10 mouse cellular contexts compared by ENCODE assay signal in genomic region chr16:72699238-72700006, GRCm38 (mm10).
DNase-seq lines count a peak whose midpoint lies in the region.
"Had no signal": no experiment of that assay in that cellular context is flagged by ENCODE, and none has a peak within 500 bp of the region (broad histone marks: within the 10 kb centered on the region; RNA-seq: fewer than 3 reads in every experiment).

No protein-coding gene starts in this region.

- peak; percentile 20 for DNase-seq in cerebellum, postnatal 10 days
- no peak for DNase-seq in cerebellum, adult 9-11 months
- DNase-seq in right cerebral cortex, postnatal 10 days (ENCODE audit: low spot score in 2 of 2), result peak; percentile 46 to 56
- no peak for DNase-seq in right cerebral cortex, adult 2 months (ENCODE audit: low spot score in 2 of 2)
- peak; percentile 40 to 78 for DNase-seq in layer of hippocampus, postnatal 14 days (ENCODE audit: low spot score in 2 of 2)
- peak; percentile 17 for DNase-seq in retina, postnatal 7 days (ENCODE audit: low read depth, low spot score)
- DNase-seq in kidney, postnatal 4 days, result no peak
- no peak for DNase-seq in adipocyte (ENCODE audit: low spot score)
- DNase-seq: cerebellum, postnatal 25 days; lung, postnatal 10 days had no signal

Comparison
In these comparisons a context has a peak if more than half of its experiments do, and no peak if none do; other contexts are left out.
1. DNase-seq: peak in cerebellum, postnatal 10 days (2 of 2), right cerebral cortex, postnatal 10 days (2 of 2), layer of hippocampus, postnatal 14 days (2 of 2) and retina, postnatal 7 days (single experiment); none in cerebellum, adult 9-11 months (single experiment), right cerebral cortex, adult 2 months (0 of 2), kidney, postnatal 4 days (0 of 2) and adipocyte (single experiment).